ENCODE assay signal across 22 mouse cellular contexts in the genomic region with DNA sequence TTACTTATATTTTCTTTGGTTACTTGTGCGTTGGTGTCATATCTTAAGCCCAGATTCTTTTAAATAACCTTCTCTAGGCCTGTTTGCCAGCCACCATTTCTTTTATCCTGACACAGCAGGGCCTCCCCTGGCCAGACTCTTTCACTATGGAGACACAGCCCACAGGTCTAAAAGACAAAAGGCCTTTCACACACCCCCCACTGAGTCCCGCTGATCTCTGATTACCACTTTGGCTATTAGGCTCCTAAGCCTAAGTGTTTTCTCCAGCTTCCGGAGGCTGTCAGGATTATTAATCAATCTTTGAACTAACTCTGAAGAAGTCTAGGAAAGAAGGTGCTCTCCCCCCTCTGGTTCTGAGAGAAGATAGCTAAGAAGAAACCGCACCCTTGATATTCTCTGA. TPM values are rescaled to one million over a fixed set of nuclear protein-coding genes. Genes with fewer than 3 reads are reported as not detected.
DNase-seq lines count a peak whose midpoint lies in the region; ATAC-seq and TF ChIP-seq lines count a peak whose summit lies in the region.
"Had no signal": no experiment of that assay in that cellular context is flagged by ENCODE, and none has a peak within 500 bp of the region (broad histone marks: within the 10 kb centered on the region; RNA-seq: fewer than 3 reads in every experiment).

No protein-coding gene starts in this region.

- no peak overlapping the region for H3K9ac ChIP-seq in forebrain, embryonic 11.5 days (ENCODE audit: low read length)
- no peak overlapping the region for H3K9ac ChIP-seq in forebrain, postnatal 0 days
- no peak overlapping the region for H3K9ac ChIP-seq in midbrain, embryonic 11.5 days (ENCODE audit: low read length)
- H3K9ac ChIP-seq in midbrain, embryonic 16.5 days (ENCODE audit: low read depth, low read length) = no peak overlapping the region
- H3K9ac ChIP-seq: embryonic facial prominence, embryonic 12.5 days; forebrain, embryonic 13.5 days; hindbrain, embryonic 12.5 days; limb, embryonic 12.5 days; liver, postnatal 0 days had no signal

- H3K4me3 ChIP-seq in forebrain, embryonic 11.5 days (ENCODE audit: low read depth, low read length) = no peak overlapping the region
- H3K4me3 ChIP-seq in forebrain, postnatal 0 days (ENCODE audit: low read depth, low read length) = no peak overlapping the region
- no peak overlapping the region for H3K4me3 ChIP-seq in midbrain, embryonic 11.5 days (ENCODE audit: low read depth, low read length)
- no peak overlapping the region for H3K4me3 ChIP-seq in midbrain, embryonic 16.5 days (ENCODE audit: low read depth, low read length)
- H3K4me3 ChIP-seq: embryonic facial prominence, embryonic 12.5 days; forebrain, embryonic 13.5 days; hindbrain, embryonic 12.5 days; limb, embryonic 12.5 days had no signal

- peak; percentile 69 for DNase-seq in forebrain, embryonic 11.5 days (ENCODE audit: low spot score)
- DNase-seq in forebrain, postnatal 0 days = no peak
- peak; percentile 79 for DNase-seq in midbrain, embryonic 11.5 days (ENCODE audit: low spot score, missing footprints)
- peak; percentile 58 for DNase-seq in embryo, embryonic 10.5 days (ENCODE audit: low spot score)
- DNase-seq in retina, embryonic 14.5 days (ENCODE audit: low spot score) = peak; percentile 57
- DNase-seq in ovary, postnatal 10 days (ENCODE audit: low spot score) = no peak
- DNase-seq: adrenal gland, adult 2 months; cerebellum, adult 2 months; cerebellum, postnatal 25 days; kidney, postnatal 14 days; liver, postnatal 0 days; midbrain, embryonic 14.5 days; thymus, postnatal 14 days had no signal

- peaks cover 7% of the 10 kb centered on the region; the same call in 1 of the 2 replicates for H3K4me1 ChIP-seq in forebrain, embryonic 11.5 days (replicated peaks; ENCODE audit: control insufficient read depth, insufficient read depth, low read length)
- H3K4me1 ChIP-seq in forebrain, postnatal 0 days (ENCODE audit: insufficient read depth) = no peaks in the 10 kb centered on the region
- peaks cover 4% of the 10 kb centered on the region; the same call in 1 of the 2 replicates for H3K4me1 ChIP-seq in midbrain, embryonic 11.5 days (ENCODE audit: control insufficient read depth, insufficient read depth, low read length)
- H3K4me1 ChIP-seq in midbrain, embryonic 16.5 days (ENCODE audit: control insufficient read depth, insufficient read depth, low read length) = no peaks in the 10 kb centered on the region; the same call in 1 of the 2 replicates

- H3K4me2 ChIP-seq in forebrain, embryonic 11.5 days (ENCODE audit: low read depth, low read length, severe bottlenecking) = peak overlapping the region; percentile 2; the same call in 1 of the 2 replicates
- no peak overlapping the region for H3K4me2 ChIP-seq in forebrain, postnatal 0 days (ENCODE audit: low read depth)
- H3K4me2 ChIP-seq in midbrain, embryonic 11.5 days = no peak overlapping the region
- no peak overlapping the region for H3K4me2 ChIP-seq in midbrain, embryonic 16.5 days (ENCODE audit: low read length)
- H3K4me2 ChIP-seq: embryonic facial prominence, embryonic 12.5 days; forebrain, embryonic 13.5 days; heart, embryonic 11.5 days; hindbrain, embryonic 12.5 days; limb, embryonic 12.5 days; liver, embryonic 11.5 days had no signal

- TF ChIP-seq CTCF in forebrain, postnatal 0 days (IDR thresholded peaks at IDR 0.05; ENCODE audit: low read depth) = no peak

- 1% methylated on average over 4 of the region's 4 CpGs for whole genome bisulfite sequencing in forebrain, embryonic 11.5 days
- 16% methylated on average over 4 of the region's 4 CpGs for WGBS in forebrain, postnatal 0 days
- 2% methylated on average over 4 of the region's 4 CpGs for WGBS in midbrain, embryonic 11.5 days
- WGBS in midbrain, embryonic 16.5 days = 9% methylated on average over 4 of the region's 4 CpGs

- peaks cover 8% of the 10 kb centered on the region; the same call in 1 of the 2 replicates for H3K27me3 ChIP-seq in forebrain, embryonic 11.5 days (ENCODE audit: control insufficient read depth, insufficient read depth, low read length)
- no peaks in the 10 kb centered on the region for H3K27me3 ChIP-seq in forebrain, postnatal 0 days (ENCODE audit: insufficient read depth, low read length)
- H3K27me3 ChIP-seq in midbrain, embryonic 11.5 days (ENCODE audit: control insufficient read depth, insufficient read depth, low read length) = no peaks in the 10 kb centered on the region
- no peaks in the 10 kb centered on the region for H3K27me3 ChIP-seq in midbrain, embryonic 16.5 days (ENCODE audit: control insufficient read depth, insufficient read depth, low read depth, low read length)

- ATAC-seq in forebrain, embryonic 11.5 days (replicated peaks; ENCODE audit: low FRiP score) = peak; percentile 81
- no peak for ATAC-seq in forebrain, postnatal 0 days
- ATAC-seq in midbrain, embryonic 11.5 days (ENCODE audit: low FRiP score) = peak; percentile 63; the same call in 1 of the 2 replicates
- no peak for ATAC-seq in midbrain, embryonic 16.5 days
- ATAC-seq in inflammation-experienced regulatory T-cells, adult 6 months = no peak
- ATAC-seq: forebrain, embryonic 13.5 days; liver, postnatal 0 days; lung, postnatal 0 days had no signal

- H3K36me3 ChIP-seq in forebrain, embryonic 11.5 days (ENCODE audit: control insufficient read depth, insufficient read depth, low read length) = no peaks in the 10 kb centered on the region
- no peaks in the 10 kb centered on the region for H3K36me3 ChIP-seq in forebrain, postnatal 0 days (ENCODE audit: insufficient read depth)
- H3K36me3 ChIP-seq in midbrain, embryonic 11.5 days (ENCODE audit: control insufficient read depth, insufficient read depth, low read length) = no peaks in the 10 kb centered on the region
- H3K36me3 ChIP-seq in midbrain, embryonic 16.5 days (ENCODE audit: control insufficient read depth, insufficient read depth, low read length) = no peaks in the 10 kb centered on the region
- H3K36me3 ChIP-seq: embryonic facial prominence, embryonic 12.5 days; hindbrain, embryonic 12.5 days; limb, embryonic 12.5 days had no signal

- no peaks in the 10 kb centered on the region for H3K9me3 ChIP-seq in forebrain, embryonic 11.5 days (ENCODE audit: control insufficient read depth, low read length)
- no peaks in the 10 kb centered on the region for H3K9me3 ChIP-seq in forebrain, postnatal 0 days (ENCODE audit: low read length)
- no peaks in the 10 kb centered on the region for H3K9me3 ChIP-seq in midbrain, embryonic 11.5 days (ENCODE audit: control insufficient read depth, low read length)
- no peaks in the 10 kb centered on the region for H3K9me3 ChIP-seq in midbrain, embryonic 16.5 days (replicated peaks; ENCODE audit: control insufficient read depth, low read length, poor library complexity, severe bottlenecking)
- H3K9me3 ChIP-seq: embryonic facial prominence, embryonic 12.5 days; forebrain, embryonic 13.5 days; hindbrain, embryonic 12.5 days; limb, embryonic 12.5 days had no signal

- H3K27ac ChIP-seq in forebrain, embryonic 11.5 days (ENCODE audit: low read depth, low read length) = no peak overlapping the region
- no peak overlapping the region for H3K27ac ChIP-seq in forebrain, postnatal 0 days (ENCODE audit: low read depth, low read length)
- no peak overlapping the region for H3K27ac ChIP-seq in midbrain, embryonic 11.5 days (ENCODE audit: low read depth, low read length)
- H3K27ac ChIP-seq in midbrain, embryonic 16.5 days (ENCODE audit: low read length) = no peak overlapping the region
- H3K27ac ChIP-seq: embryonic facial prominence, embryonic 12.5 days; forebrain, embryonic 13.5 days; hindbrain, embryonic 12.5 days; limb, embryonic 12.5 days had no signal

RNA-seq across cellular contexts. Expression of a gene that starts 41.3 kb away (rescaled TPM):
- 2.6 and 3.5 TPM in 2 replicates for polyA plus RNA-seq in forebrain, embryonic 11.5 days (2014; fragmentation: Nextera tagmentation; extraction: Ambion mirVana)
- total RNA-seq in forebrain, postnatal 0 days (2014; rRNA removed) = 13.3 and 13.8 TPM in 2 replicates
- polyA plus RNA-seq in forebrain, postnatal 0 days (2015; fragmentation: Nextera tagmentation; extraction: Ambion mirVana) = 9.2 and 13.7 TPM in 2 replicates
- polyA plus RNA-seq in midbrain, embryonic 11.5 days (2014; fragmentation: Nextera tagmentation; extraction: Ambion mirVana) = 2.8 and 3.3 TPM in 2 replicates
- 14.7 and 15.6 TPM in 2 replicates for polyA plus RNA-seq in midbrain, embryonic 16.5 days (2015; fragmentation: Nextera tagmentation; extraction: Ambion mirVana)
- polyA plus RNA-seq in inflammation-experienced regulatory T-cells, adult 6 months (2017; shearing (Covaris generic)) = under 1 TPM; 0.13 to 0.58 (median 0.30) TPM
- polyA plus RNA-seq: adrenal gland, adult 2 months had no signal

Comparison
In these comparisons a context has a peak if more than half of its experiments do, and no peak if none do; other contexts are left out.
1. ATAC-seq: peak in forebrain, embryonic 11.5 days (single experiment) and midbrain, embryonic 11.5 days (single experiment); none in forebrain, postnatal 0 days (single experiment), midbrain, embryonic 16.5 days (single experiment) and inflammation-experienced regulatory T-cells, adult 6 months (single experiment).
2. DNase-seq: peak in forebrain, embryonic 11.5 days (single experiment), midbrain, embryonic 11.5 days (single experiment), embryo, embryonic 10.5 days (single experiment) and retina, embryonic 14.5 days (single experiment); none in forebrain, postnatal 0 days (single experiment) and ovary, postnatal 10 days (single experiment).